Mouse (Mus musculus) activated CD4-positive, CD25-positive, alpha-beta regulatory T cell, adult 4 months (primary cell): Measurements from ENCODE around the gene Hprt. TPM values are rescaled to one million over a fixed set of nuclear protein-coding genes. Genes with fewer than 3 reads are reported as not detected.
"Not testable (repeated sequence)": the region's sequence is repeated elsewhere in the genome, so short reads cannot be mapped to it uniquely, and the experiment has no call there.

Source experiments
- ATAC-seq: one replicate; pipeline ENCODE4 v1.8.0; 2017
- polyA plus RNA-seq, 2 experiments: library from polyadenylated mRNA; unstranded; fragments of 100-300 nt; shearing (Covaris generic); gene quantifications; one replicate each; pipeline ENCODE4 v1.2.1; 2017

Gene Hprt
- polyA plus RNA-seq = 100 to 1,000 TPM; 304 to 326 TPM

GRCm38 (mm10) chrX:52987905-52988783, at the start of gene Hprt:
TSS of gene Hprt (plus strand) at chrX:52988137.
- peak; percentile 91 for ATAC-seq

GRCm38 (mm10) chrX:52945509-52945908, 42.4 kb upstream of the Hprt start:
- ATAC-seq = no peak

GRCm38 (mm10) chrX:52949713-52950112, 38.2 kb upstream of the Hprt start:
- ATAC-seq = peak; percentile 68

GRCm38 (mm10) chrX:52956942-52957341, 31.0 kb upstream of the Hprt start:
- no peak for ATAC-seq

- ATAC-seq = no peak
Observed at GRCm38 (mm10) chrX:52961559-52962110, 26.3 kb upstream of the Hprt start.

- ATAC-seq = no peak
Observed at GRCm38 (mm10) chrX:52965149-52965548, 22.8 kb upstream of the Hprt start.

GRCm38 (mm10) chrX:52971211-52972006, 16.5 kb upstream of the Hprt start:
- ATAC-seq = no peak

- ATAC-seq = no peak
Observed at GRCm38 (mm10) chrX:52972129-52972528, 15.8 kb upstream of the Hprt start.

GRCm38 (mm10) chrX:52972680-52973079, 15.3 kb upstream of the Hprt start:
- no peak for ATAC-seq

- no peak for ATAC-seq
Observed at GRCm38 (mm10) chrX:52978576-52978975, 9.4 kb upstream of the Hprt start.

GRCm38 (mm10) chrX:52981378-52981777, 6.6 kb upstream of the Hprt start:
- no peak for ATAC-seq

GRCm38 (mm10) chrX:52994726-52995125, 6.8 kb downstream of the Hprt start:
- ATAC-seq = peak; percentile 46

GRCm38 (mm10) chrX:53004887-53005286, 16.9 kb downstream of the Hprt start:
- ATAC-seq = not testable (repeated sequence)

GRCm38 (mm10) chrX:53006062-53006461, 18.1 kb downstream of the Hprt start:
- peak; percentile 71 for ATAC-seq

GRCm38 (mm10) chrX:53015549-53015948, 27.6 kb downstream of the Hprt start:
- no peak for ATAC-seq

GRCm38 (mm10) chrX:53023021-53023420, 35.1 kb downstream of the Hprt start:
- no peak for ATAC-seq

GRCm38 (mm10) chrX:53024268-53024667, 36.3 kb downstream of the Hprt start:
- ATAC-seq = not testable (repeated sequence)

- no peak for ATAC-seq
Observed at GRCm38 (mm10) chrX:53025471-53026223, 37.7 kb downstream of the Hprt start.

GRCm38 (mm10) chrX:53029559-53029958, 41.6 kb downstream of the Hprt start:
- no peak for ATAC-seq

- no peak for ATAC-seq
Observed at GRCm38 (mm10) chrX:53038194-53038593, 50.3 kb downstream of the Hprt start.

GRCm38 (mm10) chrX:53039651-53040050, 51.7 kb downstream of the Hprt start:
- no peak for ATAC-seq

GRCm38 (mm10) chrX:53040138-53040537, 52.2 kb downstream of the Hprt start:
- no peak for ATAC-seq
